Mouse (Mus musculus) CH12.LX (cell line): ENCODE results near the gene Frmd5.

ENCODE experiments used
- CTCF ChIP-seq, 2 experiments: IDR thresholded peaks in 1 of 2; conservative IDR thresholded peaks in 1 of 2; 2 replicates each; pipeline ENCODE4 v1.5.1; 2011 to 2012; ENCODE audit warnings: low read depth in 2 of 2, low read length in 2 of 2, improper control_type of control experiment in 1 of 2, inconsistent platforms in 1 of 2, mild to moderate bottlenecking in 1 of 2, moderate library complexity in 1 of 2
- POLR2A ChIP-seq: IDR thresholded peaks from 2 replicates; pipeline ENCODE4 v1.6.1; 2011; ENCODE audit warnings: low read depth, mild to moderate bottlenecking, improper control_type of control experiment, low read length
- SMC3 ChIP-seq: IDR thresholded peaks from 2 replicates; pipeline ENCODE4 v1.6.1; 2011; ENCODE audit warnings: low read depth, low read length, improper control_type of control experiment

DNA sequence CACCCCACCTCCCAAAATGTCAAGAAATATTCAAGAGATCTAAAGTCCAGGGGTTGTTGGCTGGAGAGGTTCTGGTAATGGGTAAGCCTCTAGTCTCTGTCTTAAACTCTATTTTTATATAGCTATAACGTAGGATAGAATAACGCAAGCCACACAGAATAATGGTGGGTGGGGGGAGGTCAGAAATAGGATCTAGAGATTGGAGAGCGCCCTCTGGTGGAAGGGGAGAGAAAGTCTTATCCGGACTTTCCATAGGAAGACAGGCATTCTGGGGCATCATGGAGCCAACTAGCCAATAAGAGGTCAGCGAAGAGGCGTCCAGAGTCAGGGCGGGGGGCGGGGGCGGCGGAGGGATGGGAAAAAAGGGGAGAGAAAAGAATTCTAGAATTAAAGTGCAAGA is 111.5 kb downstream of the Frmd5 start:
- TF ChIP-seq CTCF (conservative IDR thresholded peaks at IDR 0.05 in 1 of 2, IDR thresholded peaks at IDR 0.05 in 1 of 2; ENCODE audit: low read depth in 2 of 2, low read length in 2 of 2): peak in 1 of 2 experiments; percentile 70; a peak in 2 of 4 replicates
- peak; percentile 55 for TF ChIP-seq SMC3
- TF ChIP-seq POLR2A: no peak
